In the genomic region with DNA sequence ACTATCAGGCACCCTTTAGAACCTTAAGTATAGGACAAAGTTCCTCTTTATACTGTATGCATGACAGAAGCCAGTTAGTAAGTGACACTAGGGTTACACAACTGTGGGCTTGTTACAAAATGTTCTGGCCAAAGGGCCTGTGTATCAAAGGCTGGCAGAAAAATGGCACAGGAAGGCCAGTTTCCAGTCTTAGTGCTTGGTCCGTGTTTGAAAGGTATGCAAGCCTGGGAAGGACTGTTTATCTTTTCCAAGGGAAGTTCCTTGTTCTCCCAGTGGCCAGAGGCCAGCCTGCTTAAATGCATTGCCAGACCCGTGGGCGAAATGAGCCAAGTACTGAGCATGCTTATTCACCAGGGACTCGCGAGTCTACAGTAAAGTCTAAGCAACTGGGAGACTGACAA, we compare ENCODE assay signal across 10 mouse cellular contexts. TPM values are rescaled to one million over a fixed set of nuclear protein-coding genes. Genes with fewer than 3 reads are reported as not detected.
DNase-seq lines count a peak whose midpoint lies in the region; ATAC-seq and TF ChIP-seq lines count a peak whose summit lies in the region.
"Had no signal": no experiment of that assay in that cellular context is flagged by ENCODE, and none has a peak within 500 bp of the region (broad histone marks: within the 10 kb centered on the region; RNA-seq: fewer than 3 reads in every experiment).

No protein-coding gene starts in this region.

- ATAC-seq in forebrain, postnatal 0 days, result peak; percentile 60
- peak; percentile 88 for ATAC-seq in liver, embryonic 16.5 days (ENCODE audit: low read depth)

- H3K9ac ChIP-seq in forebrain, postnatal 0 days, result no peak overlapping the region
- no peak overlapping the region for H3K9ac ChIP-seq in liver, embryonic 16.5 days (ENCODE audit: low read depth, low read length)
- H3K9ac ChIP-seq: neural tube, embryonic 13.5 days had no signal

- H3K27me3 ChIP-seq in forebrain, postnatal 0 days (ENCODE audit: insufficient read depth, low read length), result no peaks in the 10 kb centered on the region
- no peaks in the 10 kb centered on the region for H3K27me3 ChIP-seq in forebrain, embryonic 10.5 days (ENCODE audit: poor library complexity, severe bottlenecking)
- no peaks in the 10 kb centered on the region for H3K27me3 ChIP-seq in liver, embryonic 16.5 days (ENCODE audit: control insufficient read depth, insufficient read depth, low read depth, low read length)
- H3K27me3 ChIP-seq in splenic B cell, adult 2 months (ENCODE audit: control insufficient read depth, insufficient read depth, low read length, poor library complexity, severe bottlenecking), result no peaks in the 10 kb centered on the region
- H3K27me3 ChIP-seq: neural tube, embryonic 13.5 days had no signal

- H3K27ac ChIP-seq in forebrain, postnatal 0 days (ENCODE audit: low read depth, low read length), result no peak overlapping the region
- H3K27ac ChIP-seq in forebrain, embryonic 10.5 days, result no peak overlapping the region
- peak overlapping the region; percentile 83 for H3K27ac ChIP-seq in liver, embryonic 16.5 days (ENCODE audit: low read length)
- H3K27ac ChIP-seq: neural tube, embryonic 13.5 days had no signal

- no peaks in the 10 kb centered on the region for H3K9me3 ChIP-seq in forebrain, postnatal 0 days (ENCODE audit: low read length)
- H3K9me3 ChIP-seq in forebrain, embryonic 10.5 days, result no peaks in the 10 kb centered on the region
- no peaks in the 10 kb centered on the region for H3K9me3 ChIP-seq in liver, embryonic 16.5 days (replicated peaks; ENCODE audit: control insufficient read depth, low read length)
- H3K9me3 ChIP-seq: neural tube, embryonic 13.5 days had no signal

- no peak overlapping the region for H3K4me3 ChIP-seq in forebrain, postnatal 0 days (ENCODE audit: low read depth, low read length)
- H3K4me3 ChIP-seq in forebrain, embryonic 10.5 days, result no peak overlapping the region
- no peak overlapping the region for H3K4me3 ChIP-seq in liver, embryonic 16.5 days (ENCODE audit: low read depth, low read length)
- H3K4me3 ChIP-seq: erythroblast, embryonic 14.5 days; neural tube, embryonic 13.5 days had no signal

- H3K36me3 ChIP-seq in forebrain, postnatal 0 days (ENCODE audit: insufficient read depth), result peaks cover 10% of the 10 kb centered on the region; the same call in 1 of the 2 replicates
- peaks cover 84% of the 10 kb centered on the region for H3K36me3 ChIP-seq in forebrain, embryonic 10.5 days (replicated peaks)
- peaks cover 25% of the 10 kb centered on the region for H3K36me3 ChIP-seq in liver, embryonic 16.5 days (ENCODE audit: control insufficient read depth, insufficient read depth)
- H3K36me3 ChIP-seq in splenic B cell, adult 2 months (ENCODE audit: control insufficient read depth, insufficient read depth, low read length, poor library complexity, severe bottlenecking), result peaks cover 8% of the 10 kb centered on the region

- no peak overlapping the region for H3K4me2 ChIP-seq in forebrain, postnatal 0 days (ENCODE audit: low read depth)
- H3K4me2 ChIP-seq in liver, embryonic 16.5 days (ENCODE audit: low read depth, low read length), result peak overlapping the region; percentile 11; the same call in 1 of the 2 replicates
- H3K4me2 ChIP-seq: neural tube, embryonic 13.5 days had no signal

- DNase-seq in forebrain, postnatal 0 days, result peak; percentile 68
- DNase-seq in forebrain, embryonic 10.5 days (ENCODE audit: extremely low spot score, low spot score), result no peak
- DNase-seq in NIH3T3 (ENCODE audit: low read depth), result peak; percentile 65
- DNase-seq in fat pad, adult 2 months (ENCODE audit: extremely low read depth, low read depth, low spot score), result peak; percentile 99
- peak; percentile 89 for DNase-seq in kidney, adult 9 months
- peak; percentile 15 for DNase-seq in splenic B cell, adult 2 months (ENCODE audit: low read depth, low spot score)
- DNase-seq in thymus, postnatal 14 days, result no peak

- 54% methylated on average over 5 of the region's 5 CpGs for WGBS in forebrain, postnatal 0 days
- 86% methylated on average over 5 of the region's 5 CpGs for WGBS in forebrain, embryonic 10.5 days
- 56% methylated on average over 5 of the region's 5 CpGs for WGBS in liver, embryonic 16.5 days (ENCODE audit: insufficient replicate concordance)

- no peak for TF ChIP-seq CTCF in forebrain, postnatal 0 days (IDR thresholded peaks at IDR 0.05; ENCODE audit: low read depth)

- H3K4me1 ChIP-seq in forebrain, postnatal 0 days (ENCODE audit: insufficient read depth), result no peaks in the 10 kb centered on the region
- no peaks in the 10 kb centered on the region for H3K4me1 ChIP-seq in forebrain, embryonic 10.5 days
- peaks cover 11% of the 10 kb centered on the region for H3K4me1 ChIP-seq in liver, embryonic 16.5 days (ENCODE audit: control insufficient read depth, low read depth, low read length)

RNA-seq across cellular contexts. Expression of a gene that starts 15.0 kb away (rescaled TPM):
- 7.2 and 10.2 TPM in 2 replicates for total RNA-seq in forebrain, postnatal 0 days (2014; rRNA removed)
- polyA plus RNA-seq in forebrain, postnatal 0 days (2015; fragmentation: Nextera tagmentation; extraction: Ambion mirVana), result 23.5 and 27.8 TPM in 2 replicates
- polyA plus RNA-seq in forebrain, embryonic 10.5 days (2016; fragmentation: Nextera tagmentation; extraction: Ambion mirVana), result 42.8 and 43.9 TPM in 2 replicates
- polyA plus RNA-seq in liver, embryonic 16.5 days (2015; fragmentation: Nextera tagmentation; extraction: Ambion mirVana), result 15.2 and 17.0 TPM in 2 replicates

RNA-seq across cellular contexts. Expression of a gene that starts 35.6 kb away (rescaled TPM):
- total RNA-seq in forebrain, postnatal 0 days (2014; rRNA removed), result 0.38 and 0.67 TPM in 2 replicates
- 0.30 and 0.42 TPM in 2 replicates for polyA plus RNA-seq in forebrain, postnatal 0 days (2015; fragmentation: Nextera tagmentation; extraction: Ambion mirVana)
- polyA plus RNA-seq in forebrain, embryonic 10.5 days (2016; fragmentation: Nextera tagmentation; extraction: Ambion mirVana), result 0.14 TPM in 1 of 2 replicates, not detected in the other
- polyA plus RNA-seq in liver, embryonic 16.5 days (2015; fragmentation: Nextera tagmentation; extraction: Ambion mirVana), result 0.05 and 0.07 TPM in 2 replicates
- polyA plus RNA-seq: erythroblast, embryonic 14.5 days had no signal

RNA-seq across cellular contexts. Expression of a gene that starts 39.8 kb away (rescaled TPM):
- not detected in 2 replicates for total RNA-seq in forebrain, postnatal 0 days (2014; rRNA removed)
- not detected in 2 replicates for polyA plus RNA-seq in forebrain, postnatal 0 days (2015; fragmentation: Nextera tagmentation; extraction: Ambion mirVana)
- not detected in 2 replicates for polyA plus RNA-seq in forebrain, embryonic 10.5 days (2016; fragmentation: Nextera tagmentation; extraction: Ambion mirVana)
- 0.12 TPM in 2 replicates for polyA plus RNA-seq in liver, embryonic 16.5 days (2015; fragmentation: Nextera tagmentation; extraction: Ambion mirVana)
- polyA plus RNA-seq: erythroblast, embryonic 14.5 days; neural tube, embryonic 13.5 days had no signal

RNA-seq across cellular contexts. Expression of a gene that starts 42.3 kb away (rescaled TPM):
- 79.7 and 105 TPM in 2 replicates for total RNA-seq in forebrain, postnatal 0 days (2014; rRNA removed)
- polyA plus RNA-seq in forebrain, postnatal 0 days (2015; fragmentation: Nextera tagmentation; extraction: Ambion mirVana), result 55.4 and 61.7 TPM in 2 replicates
- polyA plus RNA-seq in forebrain, embryonic 10.5 days (2016; fragmentation: Nextera tagmentation; extraction: Ambion mirVana), result 92.5 and 95.1 TPM in 2 replicates
- 93.5 and 104 TPM in 2 replicates for polyA plus RNA-seq in liver, embryonic 16.5 days (2015; fragmentation: Nextera tagmentation; extraction: Ambion mirVana)

Comparison
In these comparisons a context has a peak if more than half of its experiments do, and no peak if none do; other contexts are left out.
1. DNase-seq: peak in forebrain, postnatal 0 days (single experiment), NIH3T3 (single experiment), fat pad, adult 2 months (single experiment), kidney, adult 9 months (single experiment) and splenic B cell, adult 2 months (single experiment); none in forebrain, embryonic 10.5 days (single experiment) and thymus, postnatal 14 days (single experiment).